Mouse (Mus musculus) ovary, postnatal 36 days (tissue): ENCODE data around the gene Clec3b.

ENCODE experiments used
- DNase-seq: peaks from one replicate; pipeline ENCODE4 v3.0.0; 2022; ENCODE audit warnings: low spot score, mixed read lengths

Clec3b gene

DNA sequence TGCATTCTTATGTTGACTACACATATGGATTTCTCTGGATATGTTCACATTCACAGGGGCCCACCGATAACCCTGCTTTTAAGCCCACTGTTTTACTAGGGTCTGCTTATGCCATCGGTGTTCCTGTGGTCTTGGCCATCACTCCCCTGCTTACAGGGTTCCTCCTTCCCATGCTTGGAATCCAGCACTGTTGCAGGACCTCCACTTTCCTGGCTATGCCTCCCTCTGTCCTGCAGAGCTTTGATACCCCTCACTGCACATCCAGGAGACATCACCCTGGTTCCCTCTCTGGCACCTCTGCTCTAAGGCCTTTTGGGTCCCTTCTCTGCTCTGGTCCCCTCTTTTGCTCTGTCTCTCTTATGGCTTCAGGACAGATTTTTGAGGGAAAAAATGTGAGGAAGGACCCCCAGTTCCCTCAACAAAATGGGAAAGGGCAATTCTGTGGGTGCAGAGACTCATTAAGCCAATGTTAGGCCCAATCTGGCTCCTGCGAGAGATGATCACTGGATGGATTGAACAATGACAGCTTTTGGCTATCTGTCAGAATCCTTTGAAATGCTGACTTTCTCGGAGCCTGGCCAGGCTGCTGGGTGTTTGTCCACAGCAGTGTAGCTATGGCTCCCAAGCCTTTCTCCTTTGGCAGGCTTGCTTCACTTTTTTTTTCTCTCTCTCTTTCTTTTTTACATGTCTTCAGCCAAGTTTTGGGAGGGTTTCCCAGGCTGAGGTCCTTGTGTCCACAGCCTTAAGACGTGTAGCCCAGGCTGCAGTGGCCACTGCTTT, at the start of gene Clec3b:
Clec3b (plus strand) TSS at position 706 of the 780 bp plus-strand sequence.
- DNase-seq: peak; percentile 40

GRCm38 (mm10) chr9:123103425-123103824, 47.3 kb upstream of the Clec3b start:
- DNase-seq: no peak

GRCm38 (mm10) chr9:123104362-123104761, 46.4 kb upstream of the Clec3b start:
- DNase-seq: no peak

DNA sequence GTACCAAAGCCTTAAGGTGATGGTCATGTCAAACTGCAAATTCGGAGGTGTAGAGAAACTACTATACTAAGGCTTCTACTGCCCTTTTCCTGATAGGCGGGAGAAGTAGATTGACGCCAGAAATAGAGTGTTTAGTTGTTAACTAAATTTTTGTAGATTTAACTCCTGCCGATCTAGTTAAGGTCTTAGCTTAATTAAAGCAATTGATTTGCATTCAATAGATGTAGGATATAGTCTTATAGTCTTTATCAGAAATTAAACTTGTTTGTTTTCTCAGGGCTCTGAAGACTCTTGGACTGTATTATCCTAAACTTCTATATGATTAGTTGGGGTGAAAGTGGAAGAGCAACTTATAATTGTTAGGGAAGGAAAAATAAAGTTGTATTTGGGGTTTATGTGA, 43.6 kb upstream of the Clec3b start:
- no peak for DNase-seq

- no peak for DNase-seq
These were observed 41.6 kb upstream of the Clec3b start for GRCm38 (mm10) chr9:123109188-123109587.

DNA sequence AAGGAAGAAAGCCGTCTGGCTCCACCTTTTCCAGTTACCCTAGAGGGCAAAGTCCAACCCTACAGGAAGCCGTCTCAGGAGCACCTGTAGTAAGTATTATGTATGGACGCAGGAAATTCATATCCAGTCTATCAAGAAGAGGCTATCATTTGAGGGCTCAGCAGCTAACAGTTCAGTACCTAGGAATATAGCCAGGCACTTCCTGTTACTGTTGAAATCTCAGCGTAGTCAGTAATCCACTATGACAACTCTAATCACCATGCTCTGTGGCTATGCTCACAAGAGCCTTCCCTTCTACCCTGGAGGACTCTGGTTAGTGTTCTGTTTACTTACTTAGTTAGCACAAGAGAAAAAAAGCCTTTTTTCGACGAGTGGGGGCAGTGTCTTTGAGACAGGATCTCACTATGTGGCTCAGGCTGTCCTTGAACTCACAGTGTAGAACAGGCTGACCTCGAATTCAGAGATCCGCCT, 39.0 kb upstream of the Clec3b start:
- no peak for DNase-seq

GRCm38 (mm10) chr9:123112805-123113521, 37.8 kb upstream of the Clec3b start, which contains the start of the genes Zdhhc3 and Exosc7:
Zdhhc3 (minus strand) TSS chr9:123113205.
Exosc7 (plus strand) TSS chr9:123113215.
- peak; percentile 90 for DNase-seq

GRCm38 (mm10) chr9:123113931-123114330, 36.8 kb upstream of the Clec3b start:
- DNase-seq: no peak

DNA sequence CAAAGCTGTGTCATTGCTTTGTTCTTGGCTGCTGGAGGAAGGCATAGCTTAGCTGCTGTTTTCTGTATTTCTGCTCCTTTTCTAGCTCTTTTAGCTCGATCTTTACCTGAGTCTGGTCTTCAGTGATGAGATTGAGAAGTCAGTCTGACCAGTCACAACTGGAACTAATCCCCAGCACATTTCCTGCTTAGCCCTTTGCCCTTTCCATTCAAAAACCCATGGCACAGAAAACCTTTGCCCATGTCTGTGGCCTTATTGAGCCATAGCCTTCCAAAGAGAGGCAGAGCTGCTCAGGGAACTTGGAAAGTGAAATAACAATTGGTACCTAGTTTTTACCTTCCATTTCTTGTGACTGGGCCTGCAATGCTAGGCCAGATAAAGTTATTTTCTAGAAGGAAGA, 35.2 kb upstream of the Clec3b start:
- no peak for DNase-seq

GRCm38 (mm10) chr9:123123017-123123416, 27.7 kb upstream of the Clec3b start:
- DNase-seq: no peak

GRCm38 (mm10) chr9:123123571-123124412, 27.0 kb upstream of the Clec3b start:
- DNase-seq: no peak

DNA sequence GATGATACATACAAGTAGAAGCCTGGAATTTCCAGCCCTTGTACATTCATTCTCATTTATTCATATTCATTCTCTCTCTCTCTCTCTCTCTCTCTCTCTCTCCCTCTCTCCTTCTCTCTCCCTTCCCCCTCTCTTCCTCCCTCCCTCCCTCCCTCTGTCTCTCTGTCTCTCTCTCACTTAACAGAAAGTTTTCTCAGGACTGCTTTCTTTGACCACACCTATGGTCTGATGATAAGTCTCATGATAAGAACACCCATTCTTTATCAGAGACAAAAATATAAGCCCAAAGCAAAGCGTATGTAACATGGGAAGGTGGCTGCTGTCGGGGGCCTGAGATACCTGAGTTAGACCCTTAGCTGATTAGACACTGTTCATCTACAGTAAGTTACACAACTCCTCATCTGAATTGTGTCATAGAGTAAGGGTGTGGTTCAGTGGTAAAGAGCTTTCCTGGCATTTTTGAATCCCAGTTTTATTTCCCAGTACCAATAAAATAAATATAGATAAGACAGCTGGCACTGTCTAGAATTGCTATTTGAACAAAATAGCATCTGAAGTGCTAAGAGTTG, 26.2 kb upstream of the Clec3b start:
- DNase-seq: no peak

DNA sequence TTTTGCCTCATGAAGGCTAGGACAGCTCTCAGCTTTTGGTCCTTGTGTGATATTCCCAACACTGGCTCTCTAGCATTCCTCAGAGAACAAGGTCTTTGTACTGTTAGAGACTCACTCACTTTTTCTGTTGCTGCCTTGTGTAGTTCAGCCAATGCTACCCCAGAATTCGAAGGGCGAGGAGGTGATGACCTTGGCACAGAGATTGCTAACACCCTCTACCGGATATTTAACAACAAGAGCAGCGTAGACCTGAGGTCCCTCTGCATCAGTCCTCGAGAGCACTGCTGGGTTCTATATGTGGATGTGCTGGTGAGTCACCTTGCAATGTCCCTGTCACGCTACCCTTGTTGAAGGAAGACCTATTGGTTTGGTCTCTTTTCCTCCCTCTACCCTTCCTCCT, 23.1 kb upstream of the Clec3b start:
- no peak for DNase-seq

- no peak for DNase-seq
These were observed 17.8 kb upstream of the Clec3b start for GRCm38 (mm10) chr9:123132994-123133393.

DNA sequence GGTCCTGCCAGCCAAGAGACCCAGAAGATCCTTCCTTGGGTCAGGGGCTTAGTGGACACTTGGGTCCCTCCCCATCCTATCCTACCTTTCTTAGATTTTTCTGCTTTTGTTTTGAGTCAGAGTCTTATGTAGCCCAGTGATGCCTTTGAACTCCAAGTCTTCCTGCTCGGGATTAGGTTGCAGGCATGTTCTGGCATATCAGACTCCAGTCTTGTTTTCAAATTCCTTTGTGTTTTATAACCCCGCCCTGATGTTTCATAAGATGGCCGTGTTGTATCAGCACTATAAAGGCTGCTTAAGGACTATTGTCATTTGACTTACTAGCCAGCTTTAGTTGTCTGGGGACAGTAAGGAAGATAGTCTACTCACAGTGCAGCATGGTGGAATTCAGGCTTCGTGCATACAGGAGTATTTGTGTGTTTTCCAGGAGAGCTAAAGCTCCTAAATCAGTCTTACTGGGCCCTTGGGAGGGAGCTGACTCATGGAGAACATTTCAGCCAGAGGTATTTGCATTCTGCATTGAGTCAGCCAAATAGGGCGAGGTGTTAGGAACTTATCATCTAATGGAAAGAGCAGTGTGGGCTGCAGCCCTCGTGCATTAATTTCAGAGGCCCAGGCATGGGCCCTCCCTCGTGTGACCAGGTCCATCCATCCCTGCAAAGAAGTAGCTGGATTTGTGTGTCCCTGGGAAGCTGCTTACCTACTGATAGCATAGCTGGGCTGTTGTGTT, 13.6 kb upstream of the Clec3b start:
- no peak for DNase-seq

DNA sequence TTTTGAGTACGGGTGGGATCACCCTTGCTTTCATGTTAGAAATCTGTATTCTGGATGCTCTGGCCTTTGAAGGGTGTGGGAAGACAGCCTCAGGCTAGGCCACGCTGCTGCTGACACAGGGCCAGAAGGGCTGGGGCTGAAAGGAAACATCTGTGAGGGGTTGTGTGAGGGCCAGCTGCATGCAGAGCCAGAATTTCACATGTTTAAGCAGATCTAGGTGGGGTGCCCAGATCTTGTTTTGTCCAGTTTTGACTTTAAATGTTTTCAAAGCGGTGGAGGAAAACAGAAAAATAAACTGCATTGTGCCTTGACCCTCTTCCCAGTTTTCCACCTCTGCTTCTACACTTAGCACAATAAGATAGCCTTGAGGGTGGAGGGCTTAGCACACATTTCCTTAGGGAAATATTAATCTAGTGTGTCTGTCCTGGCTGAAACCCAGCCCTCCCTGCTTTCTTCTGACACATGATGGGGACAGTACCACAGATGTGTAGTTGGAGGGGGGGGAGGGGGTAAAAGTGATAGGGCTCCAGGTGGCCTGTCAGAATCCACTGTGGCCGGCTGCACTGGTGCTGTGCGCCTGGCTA, 11.8 kb upstream of the Clec3b start:
- DNase-seq: peak; percentile 51

GRCm38 (mm10) chr9:123139887-123140614, 10.7 kb upstream of the Clec3b start:
- no peak for DNase-seq

DNA sequence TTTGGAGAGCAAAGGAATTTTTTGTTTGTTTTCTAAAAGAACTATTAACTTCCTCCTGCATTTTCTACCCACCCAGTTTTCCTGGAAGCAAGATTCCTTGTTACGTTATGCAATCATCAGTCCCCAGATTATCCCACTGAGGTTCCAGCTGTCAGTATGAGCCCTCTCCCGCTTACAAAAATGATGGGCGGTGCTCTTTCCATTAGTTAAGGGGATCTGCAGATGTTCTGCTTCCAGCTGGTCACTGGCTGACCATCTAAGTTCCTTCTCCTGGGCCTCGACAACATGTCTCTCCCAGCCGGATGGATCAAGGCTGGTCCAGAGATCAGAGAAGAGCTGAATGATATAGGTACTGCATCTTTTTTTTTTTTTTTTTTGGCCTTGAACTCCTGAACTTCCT, 2.3 kb upstream of the Clec3b start:
- DNase-seq: no peak

GRCm38 (mm10) chr9:123151561-123151960, 815 bp downstream of the Clec3b start:
- no peak for DNase-seq

DNA sequence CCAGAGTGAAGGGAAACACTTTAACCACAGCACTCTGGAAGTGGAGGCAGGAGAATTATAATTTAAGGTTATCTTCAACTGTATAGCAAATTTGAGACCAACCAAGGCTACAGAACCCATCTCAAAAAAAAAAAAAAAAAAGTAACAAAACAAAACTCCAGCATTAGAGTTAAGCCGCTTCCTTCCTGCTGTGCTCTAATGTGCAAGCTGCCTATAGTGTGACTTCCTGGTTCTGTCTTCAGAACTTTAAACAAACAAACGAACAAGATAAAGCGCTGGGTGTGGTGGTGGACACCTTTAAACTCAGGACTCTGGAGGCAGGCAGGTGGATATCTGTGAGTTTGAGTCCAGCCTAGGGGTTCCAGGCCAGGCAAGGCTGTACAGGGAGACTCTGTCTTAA, 1.3 kb downstream of the Clec3b start:
- DNase-seq: no peak
